Mouse (Mus musculus) midbrain, embryonic 13.5 days (tissue): ENCODE data around the gene Tcf15. TPM values are rescaled to one million over a fixed set of nuclear protein-coding genes. Genes with fewer than 3 reads are reported as not detected.
A peak's percentile ranks its signal among the peaks of the same experiment; 100 is the strongest.

Source experiments
- ATAC-seq: fragments of 200-750 bp; cut with Nextera tagmentation; 2 replicates; pipeline ENCODE4 v1.8.0; 2017; ENCODE audit warnings: mild to moderate bottlenecking, moderate TSS enrichment, moderate library complexity
- H3K27ac ChIP-seq: fragments of 300-500 bp; sonication (generic); 2 replicates; pipeline ENCODE4 v1.5.1; 2015; ENCODE audit warnings: inconsistent platforms, mild to moderate bottlenecking, moderate library complexity
- H3K27me3 ChIP-seq: fragments of 300-500 bp; sonication (generic); 2 replicates; pipeline ENCODE4 v1.6.1; 2015; ENCODE audit warnings: mild to moderate bottlenecking, inconsistent platforms
- H3K36me3 ChIP-seq: fragments of 300-500 bp; sonication (generic); 2 replicates; pipeline ENCODE4 v1.6.1; 2015; ENCODE audit warnings: mild to moderate bottlenecking, inconsistent platforms
- H3K4me1 ChIP-seq: fragments of 300-500 bp; sonication (generic); replicated peaks from 2 replicates; pipeline ENCODE4 v1.6.1; 2015; ENCODE audit warnings: inconsistent platforms
- H3K4me2 ChIP-seq: fragments of 300-500 bp; sonication (generic); replicated peaks from 2 replicates; pipeline ENCODE4 v1.6.1; 2015; ENCODE audit warnings: moderate library complexity, mild to moderate bottlenecking, inconsistent platforms
- H3K4me3 ChIP-seq: fragments of 300-500 bp; sonication (generic); replicated peaks from 2 replicates; pipeline ENCODE4 v1.5.1; 2015; ENCODE audit warnings: mild to moderate bottlenecking, inconsistent platforms
- H3K9ac ChIP-seq: fragments of 300-500 bp; sonication (generic); replicated peaks from 2 replicates; pipeline ENCODE4 v1.6.1; 2015; ENCODE audit warnings: mild to moderate bottlenecking, inconsistent platforms
- H3K9me3 ChIP-seq: fragments of 300-500 bp; sonication (generic); 2 replicates; pipeline ENCODE4 v1.6.1; 2016; ENCODE audit warnings: mild to moderate bottlenecking, inconsistent platforms
- WGBS: fragments of 180-500 bp; shearing (Covaris S2); methylation state at CpG from one replicate; pipeline ENCODE4 v1.1.7; 2015; 5-methylcytosine and 5-hydroxymethylcytosine counted together
- polyA plus RNA-seq: library from polyadenylated mRNA; unstranded; fragments of >200 nt; fragmentation: Nextera tagmentation; extraction: Ambion mirVana; gene quantifications from 2 replicates; pipeline ENCODE4 v1.2.1, GENCODE M21; 2015

Gene Tcf15
- polyA plus RNA-seq, 1 experiment from 2014 or later: 1.8 TPM

DNA sequence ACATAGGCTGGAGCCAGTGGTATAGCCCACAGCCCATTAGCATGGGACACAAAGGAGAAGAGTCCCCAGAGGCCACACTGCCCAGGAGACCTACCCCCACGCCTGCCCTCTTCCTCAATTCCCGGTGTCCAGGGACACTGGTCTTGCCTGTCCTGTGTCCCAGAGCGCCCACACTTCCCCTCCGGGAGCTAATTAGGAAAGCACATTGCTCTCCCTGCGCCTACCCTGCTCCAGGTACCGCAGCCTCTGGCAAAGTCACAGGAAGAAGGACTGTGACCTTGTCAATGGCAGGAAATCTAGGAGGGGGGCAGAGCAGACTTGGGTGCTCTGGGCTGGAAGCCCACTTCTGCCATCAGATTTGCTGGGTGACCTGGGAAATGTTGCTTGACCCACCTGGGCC lies 7.0 kb downstream of the Tcf15 start:
- peaks cover 7% of the 10 kb centered on the region; the same call in 1 of the 2 replicates for H3K4me1 ChIP-seq
- 69% methylated on average over 6 of the region's 6 CpGs for WGBS
- H3K27ac ChIP-seq: no peak overlapping the region
- ATAC-seq: no peak; the same call in 1 of the 2 replicates
- H3K9ac ChIP-seq: no peak overlapping the region
- no peaks in the 10 kb centered on the region for H3K36me3 ChIP-seq
- H3K4me2 ChIP-seq: no peak overlapping the region
- H3K4me3 ChIP-seq: no peak overlapping the region
- H3K9me3 ChIP-seq: no peaks in the 10 kb centered on the region
- H3K27me3 ChIP-seq: peaks cover 17% of the 10 kb centered on the region

DNA sequence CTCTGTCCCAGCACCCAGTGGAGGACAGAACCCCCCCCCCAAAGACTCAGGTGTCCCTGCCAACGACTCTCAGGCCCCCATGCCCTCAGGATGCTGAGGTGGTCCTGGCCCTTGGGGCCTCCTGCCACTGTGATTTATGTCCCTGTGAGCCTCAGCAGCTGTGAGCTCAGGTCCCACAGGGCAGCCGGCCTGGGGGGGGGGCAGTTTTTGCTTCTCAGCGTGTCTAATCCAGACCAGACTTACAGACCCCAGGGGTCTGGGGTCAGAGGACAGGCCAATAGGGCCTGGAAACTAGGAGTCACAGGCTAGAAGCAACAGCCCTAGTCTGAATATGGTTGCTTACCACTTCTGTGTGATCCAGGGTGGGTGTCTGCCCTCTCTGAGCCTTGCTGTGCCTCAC lies 10.0 kb downstream of the Tcf15 start:
- Histone ChIP-seq H3K9me3 (no peaks in the 10 kb centered on the region), H3K9ac (no peak overlapping the region), H3K36me3 (no peaks in the 10 kb centered on the region), H3K27me3 (no peaks in the 10 kb centered on the region), H3K4me2 (no peak overlapping the region), H3K27ac (no peak overlapping the region), H3K4me1 (peaks cover 10% of the 10 kb centered on the region; the same call in 1 of the 2 replicates), H3K4me3 (no peak overlapping the region)
- 40% methylated on average over 3 of the region's 3 CpGs for WGBS
- ATAC-seq: no peak

DNA sequence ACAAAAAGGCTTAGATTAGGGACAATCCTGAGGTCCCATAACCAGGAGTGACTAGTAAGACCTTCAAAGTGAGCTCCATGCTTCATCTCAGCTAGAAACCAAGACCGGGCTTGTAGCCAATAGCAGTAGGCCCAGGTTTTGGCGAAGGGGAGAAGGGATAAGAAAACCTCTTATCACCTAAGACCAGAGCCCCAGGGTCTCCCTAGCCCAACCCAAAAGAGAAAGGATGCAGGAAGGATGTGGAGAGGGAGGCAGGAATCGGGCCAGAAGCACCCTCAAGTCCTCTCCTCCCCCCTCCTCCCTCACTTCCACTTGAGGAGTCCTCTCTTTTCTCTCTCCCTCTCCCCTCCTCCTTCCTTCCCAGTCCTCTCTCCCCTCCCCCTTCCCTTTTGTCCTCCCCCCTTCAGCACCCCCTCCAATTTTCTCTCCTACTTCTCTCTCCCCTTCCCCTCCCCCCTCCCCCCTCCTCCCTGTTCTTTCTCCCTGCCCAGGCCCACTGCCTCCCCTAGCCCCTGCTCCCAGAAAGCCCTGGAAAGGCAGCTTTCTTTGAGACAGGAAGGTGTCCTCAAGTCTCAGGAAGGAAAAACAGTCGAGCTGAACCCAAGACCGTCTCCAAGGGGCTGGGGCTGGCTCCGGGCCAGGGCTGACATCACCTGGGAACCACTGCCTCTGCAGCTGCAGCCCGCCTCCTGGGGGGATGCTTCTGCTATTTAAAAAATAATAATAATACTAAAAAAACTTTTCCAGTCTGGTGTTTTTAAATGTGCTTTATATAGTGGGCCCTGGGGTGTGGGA lies 12.2 kb downstream of the Tcf15 start:
- no peak overlapping the region for H3K4me2 ChIP-seq
- 52% methylated on average over 7 of the region's 7 CpGs for WGBS
- no peak overlapping the region for H3K9ac ChIP-seq
- 0 out of 2 replicates have a peak, but pooled peaks cover 3% of the 10 kb centered on the region for H3K4me1 ChIP-seq
- H3K9me3 ChIP-seq: no peaks in the 10 kb centered on the region
- H3K4me3 ChIP-seq: no peak overlapping the region
- H3K27me3 ChIP-seq: no peaks in the 10 kb centered on the region
- H3K36me3 ChIP-seq: no peaks in the 10 kb centered on the region
- H3K27ac ChIP-seq: no peak overlapping the region
- ATAC-seq: 0 out of 2 replicates have a peak, but pooled peaks have one; percentile 53

GRCm38 (mm10) chr2:152156471-152156870 lies 13.1 kb downstream of the Tcf15 start:
- Histone ChIP-seq H3K9ac (no peak overlapping the region), H3K27me3 (no peaks in the 10 kb centered on the region), H3K4me1 (0 out of 2 replicates have a peak, but pooled peaks cover 3% of the 10 kb centered on the region), H3K36me3 (no peaks in the 10 kb centered on the region), H3K4me3 (no peak overlapping the region), H3K9me3 (no peaks in the 10 kb centered on the region), H3K27ac (no peak overlapping the region), H3K4me2 (no peak overlapping the region)
- ATAC-seq: no peak
- WGBS: 86% methylated on average over 6 of the region's 6 CpGs

GRCm38 (mm10) chr2:152159487-152159886 lies 16.1 kb downstream of the Tcf15 start:
- WGBS: 96% methylated on average over 1 of the region's 1 CpGs
- Histone ChIP-seq H3K9ac (no peak overlapping the region), H3K9me3 (no peaks in the 10 kb centered on the region), H3K27ac (no peak overlapping the region), H3K4me3 (no peak overlapping the region), H3K36me3 (no peaks in the 10 kb centered on the region), H3K27me3 (no peaks in the 10 kb centered on the region), H3K4me1 (0 out of 2 replicates have a peak, but pooled peaks cover 3% of the 10 kb centered on the region), H3K4me2 (no peak overlapping the region)
- ATAC-seq: no peak

DNA sequence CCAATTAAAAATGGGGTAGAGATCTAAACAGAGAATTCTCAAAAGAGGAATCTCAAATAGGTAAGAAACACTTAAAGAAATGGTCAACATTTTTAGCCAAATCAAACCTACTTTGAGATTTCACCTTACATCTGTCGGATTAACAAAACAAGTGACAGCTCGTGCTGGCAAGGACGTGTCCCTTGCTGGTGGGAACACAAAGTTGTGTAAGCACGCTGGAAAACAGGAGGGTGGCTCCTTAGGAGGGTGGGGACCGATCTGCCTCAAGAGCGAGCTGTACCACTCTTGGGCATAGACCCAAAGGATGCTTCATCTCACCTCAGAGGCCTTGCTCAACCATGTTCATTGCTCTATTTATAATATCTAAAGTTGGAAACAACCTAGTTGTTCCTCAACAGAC lies 22.9 kb downstream of the Tcf15 start:
- Histone ChIP-seq H3K4me3 (no peak overlapping the region), H3K4me2 (no peak overlapping the region), H3K27me3 (no peaks in the 10 kb centered on the region), H3K9me3 (no peaks in the 10 kb centered on the region), H3K36me3 (no peaks in the 10 kb centered on the region), H3K9ac (no peak overlapping the region), H3K27ac (no peak overlapping the region), H3K4me1 (peaks cover 10% of the 10 kb centered on the region)
- 91% methylated on average over 6 of the region's 6 CpGs for WGBS
- ATAC-seq: no peak

- 15% methylated on average over 8 of the region's 8 CpGs for WGBS
- Histone ChIP-seq H3K4me3 (no peak overlapping the region), H3K4me2 (no peak overlapping the region), H3K27ac (0 out of 2 replicates have a peak overlapping the region, but pooled peaks have one; percentile 11), H3K36me3 (no peaks in the 10 kb centered on the region), H3K9ac (no peak overlapping the region), H3K4me1 (peaks cover 10% of the 10 kb centered on the region), H3K27me3 (no peaks in the 10 kb centered on the region), H3K9me3 (no peaks in the 10 kb centered on the region)
- ATAC-seq: peak; percentile 84
Measured at GRCm38 (mm10) chr2:152167851-152168290, 24.5 kb downstream of the Tcf15 start.

DNA sequence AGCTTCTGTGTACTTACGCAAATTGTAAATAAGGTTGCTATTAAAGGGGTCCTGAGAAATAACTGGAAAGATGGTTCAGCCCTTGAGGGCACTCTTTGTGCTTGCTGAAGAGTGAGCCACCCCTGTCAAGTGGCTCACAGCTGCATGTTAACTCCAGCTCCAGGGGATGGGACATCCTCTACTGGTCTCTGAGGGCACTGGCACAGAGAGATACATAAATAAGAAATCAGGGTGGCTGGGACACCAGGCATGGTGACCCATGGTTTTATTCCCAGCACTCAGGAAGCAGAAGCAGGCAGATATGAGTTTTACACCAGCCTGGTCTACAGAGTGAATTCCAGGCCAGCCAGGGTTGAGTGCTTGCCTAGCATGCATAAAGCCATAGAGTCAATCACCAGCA lies 26.0 kb downstream of the Tcf15 start:
- Histone ChIP-seq H3K4me2 (no peak overlapping the region), H3K27ac (no peak overlapping the region), H3K9ac (no peak overlapping the region), H3K9me3 (no peaks in the 10 kb centered on the region), H3K4me1 (peaks cover 10% of the 10 kb centered on the region), H3K36me3 (no peaks in the 10 kb centered on the region), H3K4me3 (no peak overlapping the region), H3K27me3 (no peaks in the 10 kb centered on the region)
- no peak for ATAC-seq
- WGBS: 95% methylated on average over 1 of the region's 1 CpGs

DNA sequence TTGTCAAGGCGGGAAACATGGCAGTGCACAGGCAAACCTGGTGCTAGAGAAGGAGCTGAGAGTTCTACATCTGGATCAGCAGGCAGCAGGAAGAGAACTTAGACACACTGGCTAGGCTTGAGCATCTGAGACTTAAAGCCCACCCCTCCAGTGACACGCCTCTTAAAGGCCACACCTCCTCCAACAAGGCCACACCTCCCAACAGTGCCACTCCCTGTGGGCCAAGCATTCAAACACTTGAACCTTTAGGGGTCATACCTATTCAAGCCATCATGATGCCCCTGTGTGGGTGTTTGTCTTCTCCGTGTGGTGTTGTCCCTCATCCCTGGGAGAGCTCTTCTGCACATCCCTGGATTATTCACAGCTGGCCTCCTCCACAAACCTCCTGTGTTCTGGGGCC lies 31.5 kb downstream of the Tcf15 start:
- H3K27me3 ChIP-seq: 0 out of 2 replicates have a peak, but pooled peaks cover 4% of the 10 kb centered on the region
- no peak for ATAC-seq
- H3K9ac ChIP-seq: no peak overlapping the region
- H3K27ac ChIP-seq: no peak overlapping the region
- H3K4me2 ChIP-seq: no peak overlapping the region
- 95% methylated on average over 3 of the region's 3 CpGs for WGBS
- peaks cover 5% of the 10 kb centered on the region; the same call in 1 of the 2 replicates for H3K4me1 ChIP-seq
- no peaks in the 10 kb centered on the region for H3K9me3 ChIP-seq
- no peak overlapping the region for H3K4me3 ChIP-seq
- H3K36me3 ChIP-seq: no peaks in the 10 kb centered on the region

DNA sequence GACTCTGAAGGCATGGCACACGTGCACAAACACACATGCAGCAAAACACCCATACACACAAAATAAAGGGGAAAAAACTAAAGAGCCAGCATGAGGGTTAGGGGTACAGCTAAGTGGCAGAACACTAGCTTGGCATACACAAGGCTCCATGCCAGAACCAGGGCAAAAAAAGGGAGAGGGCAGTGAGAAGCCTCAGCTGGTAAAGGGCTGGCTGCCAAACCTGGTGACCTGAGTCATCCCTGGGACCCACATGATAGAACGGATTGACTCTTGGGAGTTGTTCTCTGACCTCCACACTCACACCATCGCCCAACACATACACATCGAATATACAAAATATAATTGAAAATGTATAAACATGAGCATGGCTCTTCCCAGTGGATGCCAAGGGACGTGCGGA lies 33.3 kb downstream of the Tcf15 start:
- Histone ChIP-seq H3K36me3 (no peaks in the 10 kb centered on the region), H3K9me3 (no peaks in the 10 kb centered on the region), H3K27ac (no peak overlapping the region), H3K27me3 (0 out of 2 replicates have a peak, but pooled peaks cover 4% of the 10 kb centered on the region), H3K9ac (no peak overlapping the region), H3K4me2 (no peak overlapping the region), H3K4me1 (peaks cover 5% of the 10 kb centered on the region; the same call in 1 of the 2 replicates), H3K4me3 (no peak overlapping the region)
- 75% methylated on average over 6 of the region's 6 CpGs for WGBS
- no peak for ATAC-seq

DNA sequence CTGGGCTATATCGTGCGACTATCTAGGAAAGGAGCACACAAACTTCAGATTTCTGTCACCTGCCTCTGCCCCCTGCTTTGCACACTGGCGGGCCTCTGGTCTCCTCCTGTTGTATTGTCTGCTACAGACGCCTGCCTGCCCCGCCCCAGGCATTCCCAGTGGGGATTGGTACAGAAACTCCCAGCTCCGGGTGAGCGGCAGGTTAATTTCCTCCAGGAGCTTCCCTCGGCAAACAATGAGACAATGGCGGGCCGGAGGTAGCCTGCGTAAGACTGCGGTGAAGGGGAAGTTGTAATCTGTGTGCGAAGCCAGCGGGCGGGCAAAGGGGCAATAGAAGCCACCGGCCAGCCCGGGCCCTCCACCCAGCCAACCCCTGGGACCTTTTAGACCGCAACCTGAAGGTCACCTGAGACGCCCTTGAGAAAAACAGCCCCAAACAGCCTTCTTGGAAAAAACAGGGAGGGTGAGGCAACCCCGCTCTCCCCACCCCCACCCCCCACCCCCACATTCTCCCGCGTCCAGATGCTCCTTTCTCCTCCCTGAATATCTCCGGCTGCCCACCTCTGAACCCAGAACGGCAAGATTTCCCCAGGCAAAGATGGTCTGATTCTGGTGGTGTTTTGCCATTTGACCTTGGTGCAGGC lies 33.9 kb downstream of the Tcf15 start:
- 0 out of 2 replicates have a peak, but pooled peaks cover 4% of the 10 kb centered on the region for H3K27me3 ChIP-seq
- no peaks in the 10 kb centered on the region for H3K36me3 ChIP-seq
- H3K27ac ChIP-seq: no peak overlapping the region
- H3K4me3 ChIP-seq: no peak overlapping the region
- 8% methylated on average over 24 of the region's 24 CpGs for WGBS
- 0 out of 2 replicates have a peak, but pooled peaks have one; percentile 17 for ATAC-seq
- peaks cover 5% of the 10 kb centered on the region; the same call in 1 of the 2 replicates for H3K4me1 ChIP-seq
- 0 out of 2 replicates have a peak overlapping the region, but pooled peaks have one; percentile 4 for H3K9ac ChIP-seq
- peak overlapping the region; percentile 36 for H3K4me2 ChIP-seq
- H3K9me3 ChIP-seq: no peaks in the 10 kb centered on the region

GRCm38 (mm10) chr2:152177806-152178170 lies 34.4 kb downstream of the Tcf15 start:
- Histone ChIP-seq H3K27me3 (0 out of 2 replicates have a peak, but pooled peaks cover 4% of the 10 kb centered on the region), H3K9me3 (no peaks in the 10 kb centered on the region), H3K27ac (no peak overlapping the region), H3K9ac (no peak overlapping the region), H3K4me1 (peaks cover 5% of the 10 kb centered on the region; the same call in 1 of the 2 replicates), H3K4me3 (no peak overlapping the region), H3K36me3 (no peaks in the 10 kb centered on the region), H3K4me2 (no peak overlapping the region)
- 71% methylated on average over 6 of the region's 6 CpGs for WGBS
- ATAC-seq: no peak
